Mouse (Mus musculus) spleen, adult 2 months (tissue): Measurements from ENCODE around the gene Abtb1.

Source experiments
- CTCF ChIP-seq: fragments of 200-500 bp; IDR thresholded peaks from 2 replicates; pipeline ENCODE4 v1.5.1; 2011; ENCODE audit warnings: mild to moderate bottlenecking, inconsistent platforms; ENCODE audit not compliant: insufficient read depth, insufficient read length, insufficient replicate concordance; ENCODE audit errors: extremely low read depth
- POLR2A ChIP-seq: fragments of 200-500 bp; IDR thresholded peaks from 2 replicates; pipeline ENCODE4 v1.6.1; 2011; ENCODE audit warnings: low read depth, low read length, inconsistent platforms

- TF ChIP-seq CTCF (no peak), POLR2A (no peak)
These were observed 47.7 kb upstream of the Abtb1 start for GRCm38 (mm10) chr6:88889410-88890042.
